Mouse (Mus musculus) forebrain, embryonic 16.5 days (tissue): ENCODE measurements around the gene Rbms1. TPM values are rescaled to one million over a fixed set of nuclear protein-coding genes. Genes with fewer than 3 reads are reported as not detected.

Experiments used
- ATAC-seq: fragments of 200-750 bp; cut with Nextera tagmentation; 2 replicates; pipeline ENCODE4 v1.8.0; 2017; ENCODE audit warnings: mild to moderate bottlenecking, moderate library complexity
- H3K27ac ChIP-seq: fragments of 300-500 bp; sonication (generic); 2 replicates; pipeline ENCODE4 v1.5.1; 2014; ENCODE audit warnings: low read length, control low read depth
- H3K27me3 ChIP-seq: fragments of 300-500 bp; sonication (generic); replicated peaks from 2 replicates; pipeline ENCODE4 v1.6.1; 2014; ENCODE audit warnings: low read length; ENCODE audit not compliant: control insufficient read depth, insufficient read depth
- H3K36me3 ChIP-seq: fragments of 300-500 bp; sonication (generic); 2 replicates; pipeline ENCODE4 v1.6.1; 2014; ENCODE audit not compliant: control insufficient read depth, insufficient read depth
- H3K4me1 ChIP-seq: fragments of 300-500 bp; sonication (generic); replicated peaks from 2 replicates; pipeline ENCODE4 v1.6.1; 2014; ENCODE audit warnings: low read length; ENCODE audit not compliant: control insufficient read depth, insufficient read depth
- H3K4me2 ChIP-seq: fragments of 300-500 bp; sonication (generic); 2 replicates; pipeline ENCODE4 v1.6.1; 2014; ENCODE audit warnings: mild to moderate bottlenecking, low read length, control low read depth
- H3K4me3 ChIP-seq: fragments of 300-500 bp; sonication (generic); replicated peaks from 2 replicates; pipeline ENCODE4 v1.5.1; 2014; ENCODE audit warnings: mild to moderate bottlenecking, low read length, control low read depth
- H3K9ac ChIP-seq: fragments of 300-500 bp; sonication (generic); replicated peaks from 2 replicates; pipeline ENCODE4 v1.6.1; 2014; ENCODE audit warnings: low read depth, low read length, control low read depth
- H3K9me3 ChIP-seq: fragments of 300-500 bp; sonication (generic); 2 replicates; pipeline ENCODE4 v1.6.1; 2016; ENCODE audit warnings: low read length; ENCODE audit not compliant: control insufficient read depth
- WGBS: fragments of 180-500 bp; shearing (Covaris S2); extraction: QIAGEN DNeasy Blood & Tissue Kit; methylation state at CpG from one replicate; pipeline ENCODE4 v1.1.7; 2014; 5-methylcytosine and 5-hydroxymethylcytosine counted together
- polyA plus RNA-seq: library from polyadenylated mRNA; unstranded; fragments of >200 nt; fragmentation: Nextera tagmentation; extraction: Ambion mirVana; gene quantifications from 2 replicates; pipeline ENCODE4 v1.2.1, GENCODE M21; 2015

The Rbms1 gene
- polyA plus RNA-seq, 1 experiment from 2014 or later = 23.8 TPM

DNA sequence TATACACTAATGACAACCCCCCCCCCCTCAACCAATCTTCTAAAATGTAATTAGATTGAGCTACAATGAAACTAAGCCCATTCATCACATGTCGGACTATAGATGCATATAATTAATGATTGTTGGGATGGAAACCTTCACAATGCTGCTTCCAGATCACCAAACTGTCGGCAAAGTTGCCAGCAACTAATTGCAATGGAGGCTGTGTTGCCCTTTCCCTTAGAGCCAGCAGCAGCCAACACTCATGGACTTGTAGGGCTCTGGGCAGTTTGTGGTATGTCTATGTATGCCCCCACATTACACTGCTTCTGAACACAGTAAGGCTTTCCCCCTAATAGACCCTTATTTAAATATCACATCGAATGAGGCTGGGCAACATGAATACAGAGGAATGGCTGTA is 173.9 kb downstream of the Rbms1 start:
- Histone ChIP-seq H3K4me1 (peaks cover 14% of the 10 kb centered on the region; the same call in 1 of the 2 replicates), H3K9me3 (no peaks in the 10 kb centered on the region), H3K36me3 (no peaks in the 10 kb centered on the region), H3K27ac (no peak overlapping the region), H3K27me3 (peaks cover 43% of the 10 kb centered on the region), H3K4me2 (no peak overlapping the region), H3K9ac (no peak overlapping the region), H3K4me3 (no peak overlapping the region)
- WGBS = 17% methylated on average over 3 of the region's 3 CpGs
- ATAC-seq = peak; percentile 21

- no peak overlapping the region for H3K4me3 ChIP-seq
- H3K9ac ChIP-seq = no peak overlapping the region
- ATAC-seq = peak; percentile 88
- H3K27ac ChIP-seq = no peak overlapping the region
- H3K4me1 ChIP-seq = peaks cover 14% of the 10 kb centered on the region; the same call in 1 of the 2 replicates
- H3K9me3 ChIP-seq = no peaks in the 10 kb centered on the region
- H3K27me3 ChIP-seq = peaks cover 35% of the 10 kb centered on the region
- H3K4me2 ChIP-seq = no peak overlapping the region
- 8% methylated on average over 6 of the region's 6 CpGs for WGBS
- H3K36me3 ChIP-seq = no peaks in the 10 kb centered on the region
These were observed 174.7 kb downstream of the Rbms1 start for GRCm38 (mm10) chr2:60788173-60788908.

GRCm38 (mm10) chr2:60787088-60787487 is 175.9 kb downstream of the Rbms1 start:
- no peak overlapping the region for H3K4me3 ChIP-seq
- ATAC-seq = no peak
- H3K9me3 ChIP-seq = no peaks in the 10 kb centered on the region
- no peak overlapping the region for H3K9ac ChIP-seq
- no peak overlapping the region for H3K4me2 ChIP-seq
- peaks cover 14% of the 10 kb centered on the region; the same call in 1 of the 2 replicates for H3K4me1 ChIP-seq
- peaks cover 32% of the 10 kb centered on the region for H3K27me3 ChIP-seq
- H3K36me3 ChIP-seq = no peaks in the 10 kb centered on the region
- 88% methylated on average over 5 of the region's 5 CpGs for WGBS
- H3K27ac ChIP-seq = no peak overlapping the region

DNA sequence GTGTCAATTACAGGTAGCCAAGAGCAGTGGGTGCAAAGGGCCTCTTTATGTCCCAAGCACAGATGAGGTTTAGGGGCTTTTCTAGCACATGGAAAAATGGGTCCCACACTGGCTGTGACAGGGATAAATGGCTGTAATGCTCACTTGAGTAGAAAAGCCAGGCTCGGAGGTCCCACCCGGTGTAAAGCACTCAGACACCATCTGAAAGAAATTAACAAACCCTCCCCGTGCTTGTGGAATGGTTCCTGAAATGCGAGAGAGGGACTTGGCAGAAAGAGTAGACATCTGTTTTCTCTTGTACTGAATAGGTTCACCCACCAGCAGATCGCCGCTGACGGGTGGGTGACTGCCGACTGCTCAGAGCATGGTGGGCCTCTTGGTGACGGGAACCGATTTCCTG is 176.7 kb downstream of the Rbms1 start:
- H3K4me1 ChIP-seq = peaks cover 14% of the 10 kb centered on the region; the same call in 1 of the 2 replicates
- peak; percentile 62 for ATAC-seq
- 18% methylated on average over 10 of the region's 10 CpGs for WGBS
- no peak overlapping the region for H3K9ac ChIP-seq
- H3K4me2 ChIP-seq = no peak overlapping the region
- peaks cover 33% of the 10 kb centered on the region for H3K27me3 ChIP-seq
- H3K4me3 ChIP-seq = no peak overlapping the region
- H3K27ac ChIP-seq = no peak overlapping the region
- H3K36me3 ChIP-seq = no peaks in the 10 kb centered on the region
- no peaks in the 10 kb centered on the region for H3K9me3 ChIP-seq

DNA sequence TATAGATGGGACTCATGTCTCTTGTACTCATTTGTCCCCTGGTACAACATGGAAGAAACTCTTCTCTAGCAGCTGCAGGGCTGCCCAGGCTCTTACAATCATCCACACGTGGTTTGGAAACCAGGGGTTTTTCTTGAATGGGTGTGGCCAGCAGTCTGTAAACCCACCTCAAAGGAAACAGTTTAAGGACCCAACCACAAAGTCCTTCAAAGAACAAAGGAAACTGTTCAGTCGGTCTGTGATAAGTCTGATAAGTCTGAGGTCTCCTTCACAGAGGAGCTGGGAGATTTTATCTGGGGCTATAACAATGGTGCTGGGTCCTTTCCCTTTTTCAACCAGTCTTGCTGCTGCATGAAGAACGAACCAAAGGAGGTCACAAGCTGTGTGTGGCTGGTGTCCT is 188.5 kb downstream of the Rbms1 start:
- no peak overlapping the region for H3K27ac ChIP-seq
- no peak overlapping the region for H3K9ac ChIP-seq
- ATAC-seq = no peak
- no peak overlapping the region for H3K4me2 ChIP-seq
- H3K27me3 ChIP-seq = no peaks in the 10 kb centered on the region; the same call in 1 of the 2 replicates
- H3K36me3 ChIP-seq = no peaks in the 10 kb centered on the region
- 34% methylated on average over 3 of the region's 3 CpGs for WGBS
- no peak overlapping the region for H3K4me3 ChIP-seq
- H3K9me3 ChIP-seq = peaks cover 3% of the 10 kb centered on the region; the same call in 1 of the 2 replicates
- H3K4me1 ChIP-seq = no peaks in the 10 kb centered on the region

- Histone ChIP-seq H3K36me3 (no peaks in the 10 kb centered on the region), H3K27ac (no peak overlapping the region), H3K9me3 (peaks cover 3% of the 10 kb centered on the region; the same call in 1 of the 2 replicates), H3K4me1 (no peaks in the 10 kb centered on the region), H3K4me2 (no peak overlapping the region), H3K4me3 (no peak overlapping the region), H3K9ac (no peak overlapping the region), H3K27me3 (no peaks in the 10 kb centered on the region; the same call in 1 of the 2 replicates)
- no peak for ATAC-seq
- WGBS = 77% methylated on average over 5 of the region's 5 CpGs
These were observed 189.4 kb downstream of the Rbms1 start for GRCm38 (mm10) chr2:60773592-60773991.

GRCm38 (mm10) chr2:60766420-60766819 is 196.6 kb downstream of the Rbms1 start:
- no peaks in the 10 kb centered on the region for H3K4me1 ChIP-seq
- no peak overlapping the region for H3K4me3 ChIP-seq
- no peaks in the 10 kb centered on the region for H3K27me3 ChIP-seq
- WGBS = 68% methylated on average over 8 of the region's 8 CpGs
- no peaks in the 10 kb centered on the region for H3K36me3 ChIP-seq
- no peak overlapping the region for H3K9ac ChIP-seq
- H3K27ac ChIP-seq = no peak overlapping the region
- no peak for ATAC-seq
- H3K4me2 ChIP-seq = no peak overlapping the region
- H3K9me3 ChIP-seq = peaks cover 3% of the 10 kb centered on the region; the same call in 1 of the 2 replicates

DNA sequence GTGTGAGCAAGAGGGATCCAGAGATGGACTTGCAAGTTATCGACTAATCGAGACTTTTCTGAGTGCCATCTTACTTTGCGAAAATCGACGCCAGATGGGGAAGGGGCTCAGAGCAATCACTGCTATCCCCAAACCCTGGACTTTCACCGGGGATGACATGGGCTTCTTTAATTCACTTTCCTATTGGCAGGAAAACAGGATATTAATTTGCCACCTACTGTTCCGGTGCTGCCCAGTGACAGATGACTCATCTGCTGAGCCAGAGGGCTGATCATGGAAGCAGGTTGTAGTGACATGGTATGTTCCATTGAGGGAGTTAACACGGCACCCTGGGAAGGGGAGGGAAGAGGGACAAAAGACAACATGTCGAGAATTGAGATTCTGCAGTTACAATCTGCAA is 206.8 kb downstream of the Rbms1 start:
- Histone ChIP-seq H3K36me3 (no peaks in the 10 kb centered on the region), H3K9ac (no peak overlapping the region), H3K4me2 (no peak overlapping the region), H3K4me1 (no peaks in the 10 kb centered on the region), H3K4me3 (no peak overlapping the region), H3K9me3 (no peaks in the 10 kb centered on the region), H3K27me3 (no peaks in the 10 kb centered on the region), H3K27ac (no peak overlapping the region)
- WGBS = 77% methylated on average over 9 of the region's 9 CpGs
- no peak for ATAC-seq

- Histone ChIP-seq H3K27ac (no peak overlapping the region), H3K9ac (no peak overlapping the region), H3K4me3 (no peak overlapping the region), H3K4me1 (no peaks in the 10 kb centered on the region), H3K27me3 (no peaks in the 10 kb centered on the region), H3K4me2 (no peak overlapping the region), H3K36me3 (no peaks in the 10 kb centered on the region), H3K9me3 (no peaks in the 10 kb centered on the region)
- WGBS = 94% methylated on average over 7 of the region's 7 CpGs
- no peak for ATAC-seq
These were observed 207.9 kb downstream of the Rbms1 start for GRCm38 (mm10) chr2:60755101-60755500.
